Mouse (Mus musculus) thymus, adult 2 months (tissue): ENCODE data around the gene Rdh19. TPM values are rescaled to one million over a fixed set of nuclear protein-coding genes. Genes with fewer than 3 reads are reported as not detected.

ENCODE experiments used
- DNase-seq: peaks from one replicate; pipeline ENCODE4 v3.0.0; 2021
- H3K27ac ChIP-seq: fragments of 200-500 bp; 2 replicates; pipeline ENCODE4 v1.5.1; 2012; ENCODE audit warnings: low read length, control low read depth; ENCODE audit not compliant: control insufficient read depth, insufficient read depth
- H3K27me3 ChIP-seq: fragments of 200-500 bp; 2 replicates; pipeline ENCODE4 v1.6.1; 2012; ENCODE audit warnings: mild to moderate bottlenecking, low read length, moderate library complexity, mixed read lengths; ENCODE audit not compliant: control insufficient read depth, insufficient read depth
- H3K36me3 ChIP-seq: fragments of 200-500 bp; 2 replicates; pipeline ENCODE4 v1.6.1; 2012; ENCODE audit warnings: mild to moderate bottlenecking, low read length, moderate library complexity; ENCODE audit not compliant: control insufficient read depth, insufficient read depth
- H3K4me1 ChIP-seq: fragments of 200-500 bp; replicated peaks from 2 replicates; pipeline ENCODE4 v1.6.1; 2012; ENCODE audit warnings: low read length; ENCODE audit not compliant: control insufficient read depth, insufficient read depth
- H3K4me3 ChIP-seq: fragments of 200-500 bp; 2 replicates; pipeline ENCODE4 v1.5.1; 2012; ENCODE audit warnings: mild to moderate bottlenecking, low read length, control low read depth, moderate library complexity; ENCODE audit not compliant: control insufficient read depth, insufficient read depth
- CTCF ChIP-seq: fragments of 200-500 bp; IDR thresholded peaks from 2 replicates; pipeline ENCODE4 v1.5.1; 2012; ENCODE audit warnings: mild to moderate bottlenecking, control low read depth, low read length, moderate library complexity, borderline replicate concordance; ENCODE audit not compliant: control insufficient read depth, poor library complexity, insufficient read depth; ENCODE audit errors: extremely low read depth
- POLR2A ChIP-seq: fragments of 200-500 bp; IDR thresholded peaks from 2 replicates; pipeline ENCODE4 v1.6.1; 2012; ENCODE audit warnings: mild to moderate bottlenecking, low read length, control low read depth, moderate library complexity; ENCODE audit not compliant: control insufficient read depth, poor library complexity, insufficient read depth; ENCODE audit errors: extremely low read depth
- WGBS: fragments of 180-500 bp; shearing (Covaris S2); methylation state at CpG from one replicate; pipeline ENCODE4 v1.1.7; 2018; 5-methylcytosine and 5-hydroxymethylcytosine counted together
- polyA plus RNA-seq: library from polyadenylated mRNA; depleted of rRNA; stranded (reverse); fragments of >200 nt; gene quantifications from 2 replicates; pipeline ENCODE4 v1.2.3, GENCODE M21; 2012

Rdh19 gene
- polyA plus RNA-seq, 1 experiment: not detected

- WGBS: 93% methylated on average over 1 of the region's 1 CpGs
- no peak for DNase-seq
- no peaks in the 10 kb centered on the region for H3K36me3 ChIP-seq
Observed at GRCm38 (mm10) chr10:127848089-127848488, 1.6 kb upstream of the Rdh19 start.

GRCm38 (mm10) chr10:127856376-127856775 lies 6.6 kb downstream of the Rdh19 start:
- H3K4me1 ChIP-seq: no peaks in the 10 kb centered on the region
- H3K27me3 ChIP-seq: no peaks in the 10 kb centered on the region
- no peak for TF ChIP-seq POLR2A
- no peak for TF ChIP-seq CTCF
- H3K4me3 ChIP-seq: no peak overlapping the region
- DNase-seq: no peak
- no peak overlapping the region for H3K27ac ChIP-seq
- no peaks in the 10 kb centered on the region for H3K36me3 ChIP-seq

More at GRCm38 (mm10) chr10:127848089-127848488, 1.6 kb upstream of the Rdh19 start:
- H3K27ac ChIP-seq: no peak overlapping the region
- H3K27me3 ChIP-seq: no peaks in the 10 kb centered on the region
- TF ChIP-seq POLR2A (no peak), CTCF (no peak)
- no peak overlapping the region for H3K4me3 ChIP-seq
- no peaks in the 10 kb centered on the region for H3K4me1 ChIP-seq

GRCm38 (mm10) chr10:127864931-127865330 lies 15.2 kb downstream of the Rdh19 start:
- no peak for DNase-seq
- Histone ChIP-seq H3K4me1 (no peaks in the 10 kb centered on the region), H3K27me3 (no peaks in the 10 kb centered on the region), H3K36me3 (no peaks in the 10 kb centered on the region), H3K27ac (no peak overlapping the region), H3K4me3 (no peak overlapping the region)
- TF ChIP-seq POLR2A (no peak), CTCF (no peak)

GRCm38 (mm10) chr10:127866232-127866631 lies 16.5 kb downstream of the Rdh19 start, which contains the start of gene Rdh16f2:
Gene Rdh16f2, plus strand, starts transcription at chr10:127866474.
- no peak for DNase-seq
- TF ChIP-seq CTCF: no peak
- no peak for TF ChIP-seq POLR2A
- Histone ChIP-seq H3K4me3 (no peak within 1 kb of the TSS), H3K36me3 (no peaks in the 10 kb centered on the region), H3K4me1 (no peaks in the 10 kb centered on the region), H3K27me3 (no peaks in the 10 kb centered on the region), H3K27ac (no peak within 1 kb of the TSS)
- WGBS: 89% methylated on average over 3 of the region's 3 CpGs

- H3K36me3 ChIP-seq: no peaks in the 10 kb centered on the region
- no peak overlapping the region for H3K27ac ChIP-seq
- no peaks in the 10 kb centered on the region for H3K27me3 ChIP-seq
- H3K4me3 ChIP-seq: no peak overlapping the region
- WGBS: 83% methylated on average over 4 of the region's 4 CpGs
- H3K4me1 ChIP-seq: no peaks in the 10 kb centered on the region
- peak; percentile 3 for DNase-seq
- TF ChIP-seq POLR2A (no peak), CTCF (no peak)
Observed at GRCm38 (mm10) chr10:127872484-127872883, 22.8 kb downstream of the Rdh19 start.

GRCm38 (mm10) chr10:127877681-127878080 lies 28.0 kb downstream of the Rdh19 start:
- H3K4me1 ChIP-seq: no peaks in the 10 kb centered on the region
- H3K4me3 ChIP-seq: no peak overlapping the region
- H3K36me3 ChIP-seq: no peaks in the 10 kb centered on the region
- no peaks in the 10 kb centered on the region for H3K27me3 ChIP-seq
- TF ChIP-seq POLR2A: no peak
- no peak for TF ChIP-seq CTCF
- WGBS: 67% methylated on average over 2 of the region's 2 CpGs
- no peak for DNase-seq
- no peak overlapping the region for H3K27ac ChIP-seq
